Mouse (Mus musculus): Measurements from ENCODE around the gene 4632433K11Rik. TPM values are rescaled to one million over a fixed set of nuclear protein-coding genes. Genes with fewer than 3 reads are reported as not detected.

Gene 4632433K11Rik
- total and polyA plus RNA-seq, 3 experiments = not detected

- no peaks in the 10 kb centered on the region for H3K27me3 ChIP-seq (ENCODE audit: control insufficient read depth in 1 of 2, insufficient read depth in 2 of 2, low read length in 2 of 2)
Observed at GRCm38 (mm10) chr7:5008229-5008628, 25.7 kb upstream of the 4632433K11Rik start.

DNA sequence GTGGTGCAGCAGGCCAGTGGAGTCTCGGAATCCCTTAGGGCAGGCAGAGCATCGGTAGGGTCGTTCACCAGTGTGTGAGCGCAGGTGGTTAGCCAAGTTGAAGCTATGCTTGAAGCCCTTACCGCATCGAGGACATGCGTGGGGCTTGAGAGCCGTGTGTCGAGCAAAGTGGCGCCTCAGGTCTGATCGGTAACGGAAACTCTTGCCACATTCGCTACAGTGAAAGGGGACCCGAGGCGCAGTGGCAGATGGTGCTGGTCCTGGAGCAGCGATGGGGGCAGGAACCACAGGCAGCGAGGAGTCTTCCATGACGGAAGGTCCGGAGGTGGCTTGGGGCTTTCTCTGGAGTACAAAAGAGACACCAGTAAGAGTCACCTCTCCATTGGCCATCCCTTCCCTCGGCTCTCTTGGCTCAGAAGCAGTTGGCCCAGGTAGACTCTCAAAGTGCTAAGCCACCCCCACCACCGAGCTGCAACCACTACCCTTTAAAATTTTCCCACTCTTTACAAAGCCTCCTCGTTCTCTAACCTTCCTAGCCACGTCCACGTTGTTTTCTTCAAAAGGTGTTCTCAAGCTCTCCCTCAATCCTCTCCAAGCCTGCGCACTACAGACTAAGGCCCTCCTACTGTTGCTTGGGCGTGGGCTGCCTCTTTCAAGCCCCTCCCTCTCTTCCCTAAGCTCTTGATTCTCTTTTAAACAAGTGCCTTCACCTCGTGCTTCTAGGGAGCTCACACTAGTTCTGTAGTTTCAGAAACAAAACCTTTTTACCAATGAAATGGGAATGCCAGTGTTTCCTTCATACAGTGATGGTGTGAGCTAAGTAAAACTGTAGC, 21.0 kb upstream of the 4632433K11Rik start:
- no peaks in the 10 kb centered on the region for H3K27me3 ChIP-seq (ENCODE audit: control insufficient read depth in 1 of 2, insufficient read depth in 2 of 2, low read length in 2 of 2)
- H3K36me3 ChIP-seq (ENCODE audit: control insufficient read depth in 1 of 2, insufficient read depth in 2 of 2, low read length in 2 of 2) = peaks cover 0 to 9% of the 10 kb centered on the region in 2 experiments; a peak in 3 of 4 replicates
- DNase-seq (ENCODE audit: low read depth, low spot score) = no peak
- no peak for TF ChIP-seq POLR2A (IDR thresholded peaks at IDR 0.05; ENCODE audit: control insufficient read depth in 1 of 2, insufficient read depth in 1 of 2, low read depth in 1 of 2, low read length in 2 of 2, poor library complexity in 1 of 2)
- no peak for TF ChIP-seq GATA1 (IDR thresholded peaks at IDR 0.05; ENCODE audit: low read depth, low read length)
- TF ChIP-seq UBTF (IDR thresholded peaks at IDR 0.05; ENCODE audit: borderline replicate concordance, insufficient read depth, low read depth, low read length) = no peak
- no peak for TF ChIP-seq MYB (IDR thresholded peaks at IDR 0.05; ENCODE audit: low read depth, low read length)
- no peak for TF ChIP-seq MEF2A (IDR thresholded peaks at IDR 0.05; ENCODE audit: extremely low read depth, insufficient replicate concordance, low read depth, low read length, poor library complexity, severe bottlenecking)
- TF ChIP-seq RAD21 (IDR thresholded peaks at IDR 0.05; ENCODE audit: low read depth, low read length) = no peak
- H3K4me1 ChIP-seq (ENCODE audit: control insufficient read depth in 1 of 2, insufficient read depth in 2 of 2, low read length in 2 of 2) = peaks cover 2 to 4% of the 10 kb centered on the region in 2 experiments; a peak in 3 of 4 replicates
- peaks cover 2% of the 10 kb centered on the region for H3K79me2 ChIP-seq (ENCODE audit: control insufficient read depth, insufficient read depth, low read length, poor library complexity)
- no peaks in the 10 kb centered on the region for H3K9me3 ChIP-seq (replicated peaks; ENCODE audit: insufficient read depth, low read length)
- no peak overlapping the region for H3K9ac ChIP-seq (ENCODE audit: control insufficient read depth, low read depth, low read length, poor library complexity, severe bottlenecking)
- H3K27ac ChIP-seq (ENCODE audit: control insufficient read depth, low read depth, low read length) = no peak overlapping the region
- H3K4me3 ChIP-seq (ENCODE audit: control insufficient read depth in 1 of 2, insufficient read depth in 1 of 2, low read depth in 2 of 2, low read length in 2 of 2) = no peak overlapping the region

More at GRCm38 (mm10) chr7:5008229-5008628, 25.7 kb upstream of the 4632433K11Rik start:
- Histone ChIP-seq H3K27ac (ENCODE audit: control insufficient read depth, low read depth, low read length) (no peak overlapping the region), H3K9ac (ENCODE audit: control insufficient read depth, low read depth, low read length, poor library complexity, severe bottlenecking) (no peak overlapping the region), H3K4me1 (ENCODE audit: control insufficient read depth in 1 of 2, insufficient read depth in 2 of 2, low read length in 2 of 2) (no peaks in the 10 kb centered on the region; a peak in 1 of 4 replicates), H3K4me3 (ENCODE audit: control insufficient read depth in 1 of 2, insufficient read depth in 1 of 2, low read depth in 2 of 2, low read length in 2 of 2) (no peak overlapping the region), H3K79me2 (ENCODE audit: control insufficient read depth, insufficient read depth, low read length, poor library complexity) (no peaks in the 10 kb centered on the region), H3K9me3 (replicated peaks; ENCODE audit: insufficient read depth, low read length) (no peaks in the 10 kb centered on the region), H3K36me3 (ENCODE audit: control insufficient read depth in 1 of 2, insufficient read depth in 2 of 2, low read length in 2 of 2) (peaks cover 0 to under 1% of the 10 kb centered on the region in 2 experiments; a peak in 3 of 4 replicates)
- TF ChIP-seq SMC3 (IDR thresholded peaks at IDR 0.05; ENCODE audit: low read depth, low read length) (no peak), JUND (IDR thresholded peaks at IDR 0.05; ENCODE audit: low read depth, low read length) (no peak), POLR2A (IDR thresholded peaks at IDR 0.05; ENCODE audit: control insufficient read depth in 1 of 2, insufficient read depth in 1 of 2, low read depth in 1 of 2, low read length in 2 of 2, poor library complexity in 1 of 2) (no peak), CTCF (IDR thresholded peaks at IDR 0.05 in 2 of 3, conservative IDR thresholded peaks at IDR 0.05 in 1 of 3; ENCODE audit: control insufficient read depth in 1 of 3, insufficient read depth in 1 of 3, low read depth in 2 of 3, low read length in 3 of 3, poor library complexity in 1 of 3, severe bottlenecking in 1 of 3) (peak in 1 of 3 experiments; percentile 20; a peak in 2 of 6 replicates)
- no peak for DNase-seq (ENCODE audit: low read depth, low spot score)

- no peaks in the 10 kb centered on the region for H3K27me3 ChIP-seq (ENCODE audit: control insufficient read depth in 1 of 2, insufficient read depth in 2 of 2, low read length in 2 of 2)
- H3K27ac ChIP-seq (ENCODE audit: control insufficient read depth, low read depth, low read length) = peak within 1 kb of the TSS; percentile 97
- peak within 1 kb of the TSS; percentile 88 to 92 for H3K4me3 ChIP-seq (ENCODE audit: control insufficient read depth in 1 of 2, insufficient read depth in 1 of 2, low read depth in 2 of 2, low read length in 2 of 2)
- H3K79me2 ChIP-seq (ENCODE audit: control insufficient read depth, insufficient read depth, low read length, poor library complexity) = peaks cover 2% of the 10 kb centered on the region
- DNase-seq (ENCODE audit: low read depth, low spot score) = peak; percentile 98
- peaks cover 5 to 11% of the 10 kb centered on the region in 2 experiments; a peak in 3 of 4 replicates for H3K4me1 ChIP-seq (ENCODE audit: control insufficient read depth in 1 of 2, insufficient read depth in 2 of 2, low read length in 2 of 2)
- no peaks in the 10 kb centered on the region for H3K9me3 ChIP-seq (replicated peaks; ENCODE audit: insufficient read depth, low read length)
- peaks cover 0 to 17% of the 10 kb centered on the region in 2 experiments; a peak in 2 of 4 replicates for H3K36me3 ChIP-seq (ENCODE audit: control insufficient read depth in 1 of 2, insufficient read depth in 2 of 2, low read length in 2 of 2)
- H3K9ac ChIP-seq (ENCODE audit: control insufficient read depth, low read depth, low read length, poor library complexity, severe bottlenecking) = peak within 1 kb of the TSS; percentile 97
- TF ChIP-seq EP300 (IDR thresholded peaks at IDR 0.05; ENCODE audit: low read depth in 1 of 2, low read length in 2 of 2) = no peak; a peak in 1 of 4 replicates
- no peak for TF ChIP-seq POLR2AphosphoS5 (IDR thresholded peaks at IDR 0.05; ENCODE audit: borderline replicate concordance, low read depth, low read length)
- peak; percentile 76; the same call in 1 of the 2 replicates for TF ChIP-seq KAT2A (conservative IDR thresholded peaks at IDR 0.05; ENCODE audit: low read depth, low read length)
- no peak for TF ChIP-seq RAD21 (IDR thresholded peaks at IDR 0.05; ENCODE audit: low read depth, low read length)
- no peak for TF ChIP-seq UBTF (IDR thresholded peaks at IDR 0.05; ENCODE audit: borderline replicate concordance, insufficient read depth, low read depth, low read length)
- peak; percentile 2; the same call in 1 of the 2 replicates for TF ChIP-seq MAX (IDR thresholded peaks at IDR 0.05; ENCODE audit: low read length)
- TF ChIP-seq SMC3 (IDR thresholded peaks at IDR 0.05; ENCODE audit: low read depth, low read length) = no peak
- no peak for TF ChIP-seq GABPA (IDR thresholded peaks at IDR 0.05; ENCODE audit: low read depth, low read length)
- peak; percentile 2; the same call in 1 of the 2 replicates for TF ChIP-seq ETS1 (IDR thresholded peaks at IDR 0.05; ENCODE audit: low read depth, low read length)
- TF ChIP-seq CHD2 (IDR thresholded peaks at IDR 0.05; ENCODE audit: low read length) = no peak
- no peak for TF ChIP-seq ZMIZ1 (IDR thresholded peaks at IDR 0.05; ENCODE audit: low read depth, low read length)
- peak; percentile 88 for TF ChIP-seq HCFC1 (IDR thresholded peaks at IDR 0.05; ENCODE audit: low read depth, low read length)
- peak; percentile 67 for TF ChIP-seq SIN3A (IDR thresholded peaks at IDR 0.05; ENCODE audit: low read length)
- TF ChIP-seq E2F4 (IDR thresholded peaks at IDR 0.05; ENCODE audit: borderline replicate concordance, low read depth, low read length) = no peak
Observed at GRCm38 (mm10) chr7:5014251-5015117, 19.4 kb upstream of the 4632433K11Rik start, which contains the start of the genes Zfp524 and Fiz1. TSS of gene Zfp524 (plus strand) at chr7:5014415. TSS of gene Fiz1 (minus strand) at chr7:5014697.
